Mouse (Mus musculus) limb, embryonic 12.5 days (tissue): Measurements from ENCODE around the gene Stat5b. TPM values are rescaled to one million over a fixed set of nuclear protein-coding genes. Genes with fewer than 3 reads are reported as not detected.

Experiments
- ATAC-seq: fragments of 200-750 bp; cut with Nextera tagmentation; 2 replicates; pipeline ENCODE4 v1.8.0; 2017; ENCODE audit warnings: low read depth, moderate TSS enrichment; ENCODE audit not compliant: insufficient number of reproducible peaks, insufficient read depth, low FRiP score, low TSS enrichment
- H3K27ac ChIP-seq: fragments of 300-500 bp; sonication (generic); 2 replicates; pipeline ENCODE4 v1.5.1; 2016; ENCODE audit warnings: mild to moderate bottlenecking, moderate library complexity
- H3K27me3 ChIP-seq: fragments of 300-500 bp; sonication (generic); 2 replicates; pipeline ENCODE4 v1.6.1; 2016; ENCODE audit warnings: mild to moderate bottlenecking, moderate library complexity
- H3K36me3 ChIP-seq: fragments of 300-500 bp; sonication (generic); 2 replicates; pipeline ENCODE4 v1.6.1; 2016; ENCODE audit warnings: mild to moderate bottlenecking, moderate library complexity
- H3K4me1 ChIP-seq: fragments of 300-500 bp; sonication (generic); replicated peaks from 2 replicates; pipeline ENCODE4 v1.6.1; 2016
- H3K4me2 ChIP-seq: fragments of 300-500 bp; sonication (generic); 2 replicates; pipeline ENCODE4 v1.6.1; 2016; ENCODE audit warnings: mild to moderate bottlenecking, moderate library complexity
- H3K4me3 ChIP-seq: fragments of 300-500 bp; sonication (generic); replicated peaks from 2 replicates; pipeline ENCODE4 v1.5.1; 2016; ENCODE audit warnings: mild to moderate bottlenecking
- H3K9ac ChIP-seq: fragments of 300-500 bp; sonication (generic); replicated peaks from 2 replicates; pipeline ENCODE4 v1.6.1; 2016; ENCODE audit warnings: mild to moderate bottlenecking, moderate library complexity
- H3K9me3 ChIP-seq: fragments of 300-500 bp; sonication (generic); 2 replicates; pipeline ENCODE4 v1.6.1; 2016; ENCODE audit warnings: mild to moderate bottlenecking, moderate library complexity
- WGBS: fragments of 180-500 bp; shearing (Covaris S2); methylation state at CpG from one replicate; pipeline ENCODE4 v1.1.7; 2016; 5-methylcytosine and 5-hydroxymethylcytosine counted together
- polyA plus RNA-seq: library from polyadenylated mRNA; unstranded; fragments of >200 nt; fragmentation: Nextera tagmentation; extraction: Ambion mirVana; gene quantifications from 2 replicates; pipeline ENCODE4 v1.2.1, GENCODE M21; 2016

Gene Stat5b
- polyA plus RNA-seq, 1 experiment from 2014 or later, result 20.4 TPM

DNA sequence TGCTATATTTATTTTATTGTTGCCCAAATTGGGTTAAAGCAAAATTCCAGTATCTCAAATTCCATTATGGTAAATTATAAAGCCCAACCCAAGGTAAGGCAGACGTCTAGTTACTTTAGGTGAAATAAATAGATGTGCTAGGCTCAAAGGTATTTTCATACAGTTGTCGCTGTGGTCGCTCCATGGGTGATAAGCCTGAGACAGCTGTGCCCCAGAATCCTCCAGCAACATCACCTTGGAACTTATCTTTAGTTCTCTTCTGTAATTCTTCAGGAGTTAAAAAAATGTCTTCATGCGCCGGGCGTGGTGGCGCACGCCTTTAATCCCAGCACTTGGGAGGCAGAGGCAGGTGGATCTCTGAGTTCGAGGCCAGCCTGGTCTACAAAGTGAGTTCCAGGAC is 11.6 kb downstream of the Stat5b start:
- Histone ChIP-seq H3K27me3 (no peaks in the 10 kb centered on the region), H3K9ac (no peak overlapping the region), H3K4me1 (no peaks in the 10 kb centered on the region), H3K36me3 (no peaks in the 10 kb centered on the region), H3K4me2 (no peak overlapping the region), H3K4me3 (no peak overlapping the region), H3K27ac (no peak overlapping the region), H3K9me3 (no peaks in the 10 kb centered on the region)
- no peak for ATAC-seq
- 93% methylated on average over 9 of the region's 9 CpGs for WGBS

DNA sequence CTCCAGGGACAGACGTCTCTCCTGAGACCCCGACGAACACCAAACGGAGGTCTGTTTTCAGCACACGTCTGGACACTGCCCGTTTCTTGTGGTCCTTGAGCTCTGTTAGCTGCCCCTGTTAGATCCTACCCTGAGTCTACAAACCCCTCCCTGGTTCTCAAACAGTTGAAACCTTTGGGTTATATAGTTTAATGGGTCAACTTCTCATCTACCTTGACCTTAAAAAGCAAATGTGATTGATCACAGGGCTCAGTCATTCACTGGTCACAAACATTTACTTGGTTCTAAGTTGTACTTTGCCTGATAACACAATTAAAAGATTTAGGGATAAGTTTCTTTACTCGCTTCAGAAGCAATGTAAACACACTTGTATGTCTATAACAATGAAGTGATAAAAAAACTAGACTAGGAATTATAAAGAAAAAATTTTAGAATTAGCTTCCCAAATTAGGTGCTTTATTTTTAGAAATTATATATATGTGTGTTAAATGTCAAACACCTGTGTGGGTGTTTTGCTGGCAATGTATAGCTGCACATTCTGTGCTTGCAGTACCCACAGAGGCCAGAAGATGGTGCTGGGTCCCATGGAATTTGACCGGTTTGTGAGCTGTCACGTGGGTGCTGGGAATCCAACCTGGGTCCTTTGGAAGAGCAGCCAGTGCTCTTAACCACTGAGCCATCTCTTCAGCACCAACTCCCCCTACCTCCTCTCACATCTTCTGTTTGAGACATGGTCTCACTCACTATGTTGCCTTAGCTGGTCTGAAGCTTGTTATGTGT is 13.4 kb downstream of the Stat5b start:
- H3K4me3 ChIP-seq, result no peak overlapping the region
- no peaks in the 10 kb centered on the region for H3K36me3 ChIP-seq
- H3K9ac ChIP-seq, result no peak overlapping the region
- H3K9me3 ChIP-seq, result no peaks in the 10 kb centered on the region
- no peak overlapping the region for H3K27ac ChIP-seq
- WGBS, result 86% methylated on average over 9 of the region's 9 CpGs
- H3K4me2 ChIP-seq, result no peak overlapping the region
- H3K4me1 ChIP-seq, result 0 out of 2 replicates have a peak, but pooled peaks cover 6% of the 10 kb centered on the region
- ATAC-seq, result no peak
- H3K27me3 ChIP-seq, result no peaks in the 10 kb centered on the region

DNA sequence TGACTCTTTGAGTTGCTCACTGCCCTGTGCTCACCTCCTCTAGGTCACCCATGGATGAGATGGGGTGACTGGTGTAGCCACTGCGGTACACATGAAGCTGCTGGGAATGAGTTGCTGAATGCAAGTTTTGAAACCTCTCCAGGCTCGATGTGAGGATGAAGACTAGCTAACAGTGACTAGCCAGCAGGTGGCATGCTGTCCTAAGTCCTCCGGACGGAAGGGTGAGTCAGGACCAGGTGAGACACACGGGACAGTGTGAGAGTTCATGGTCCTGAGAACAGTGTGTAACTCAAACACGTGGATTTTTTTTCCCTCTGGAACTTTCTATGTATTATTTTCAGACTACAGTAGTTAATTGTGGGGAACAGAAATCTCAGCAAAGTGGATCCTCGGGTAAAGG is 17.1 kb downstream of the Stat5b start:
- H3K9ac ChIP-seq, result no peak overlapping the region
- H3K4me2 ChIP-seq, result no peak overlapping the region
- no peaks in the 10 kb centered on the region for H3K9me3 ChIP-seq
- H3K4me1 ChIP-seq, result peaks cover 22% of the 10 kb centered on the region
- no peaks in the 10 kb centered on the region for H3K36me3 ChIP-seq
- no peak overlapping the region for H3K4me3 ChIP-seq
- no peak for ATAC-seq
- H3K27me3 ChIP-seq, result no peaks in the 10 kb centered on the region
- no peak overlapping the region for H3K27ac ChIP-seq
- WGBS, result 64% methylated on average over 7 of the region's 7 CpGs

DNA sequence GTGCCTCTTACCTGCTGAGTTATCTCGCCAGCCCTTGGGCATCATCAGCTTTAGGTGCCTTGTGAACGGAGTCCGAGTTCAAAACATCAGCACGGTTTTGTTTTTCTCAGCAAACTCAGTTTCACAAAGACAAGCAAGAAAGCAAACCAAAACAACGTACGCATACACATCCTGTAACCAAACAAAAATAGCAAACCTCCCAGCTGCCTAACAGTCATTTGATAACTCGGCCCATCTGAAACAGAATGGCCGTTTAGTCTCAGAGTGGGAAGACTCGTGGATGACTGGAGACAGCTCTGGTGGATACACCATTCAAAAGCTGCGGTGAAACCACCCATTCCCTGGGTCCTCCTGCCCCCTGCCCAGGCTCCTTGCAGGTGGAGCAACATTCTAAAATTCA is 19.1 kb downstream of the Stat5b start:
- Histone ChIP-seq H3K4me1 (peaks cover 30% of the 10 kb centered on the region), H3K9me3 (no peaks in the 10 kb centered on the region), H3K9ac (no peak overlapping the region), H3K4me3 (no peak overlapping the region), H3K36me3 (no peaks in the 10 kb centered on the region), H3K27ac (no peak overlapping the region), H3K27me3 (no peaks in the 10 kb centered on the region), H3K4me2 (no peak overlapping the region)
- WGBS, result 82% methylated on average over 10 of the region's 10 CpGs
- ATAC-seq, result no peak

DNA sequence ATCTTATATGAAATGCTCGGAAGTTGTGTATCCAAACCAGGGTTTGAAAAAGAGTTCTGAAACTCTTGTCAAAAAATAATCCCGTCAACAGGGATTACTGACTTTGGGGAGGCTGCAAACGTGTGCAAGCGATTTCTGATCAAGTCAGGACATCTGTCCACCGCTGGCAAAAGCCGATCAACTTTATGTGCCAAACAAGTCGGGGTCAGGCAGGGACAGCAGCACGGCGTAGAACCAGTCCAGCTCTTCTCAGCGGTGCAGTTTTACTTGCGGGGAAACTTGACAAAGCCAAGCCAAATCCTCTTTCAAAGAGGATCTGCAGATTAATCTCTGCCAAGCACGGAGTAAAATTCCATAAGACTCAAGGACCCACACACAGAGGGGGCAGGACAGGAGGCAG is 20.8 kb downstream of the Stat5b start:
- peaks cover 4% of the 10 kb centered on the region; the same call in 1 of the 2 replicates for H3K27me3 ChIP-seq
- no peak for ATAC-seq
- no peak overlapping the region for H3K9ac ChIP-seq
- no peak overlapping the region for H3K4me3 ChIP-seq
- H3K27ac ChIP-seq, result no peak overlapping the region
- H3K9me3 ChIP-seq, result no peaks in the 10 kb centered on the region
- no peaks in the 10 kb centered on the region for H3K36me3 ChIP-seq
- H3K4me1 ChIP-seq, result peaks cover 35% of the 10 kb centered on the region
- WGBS, result 81% methylated on average over 12 of the region's 12 CpGs
- no peak overlapping the region for H3K4me2 ChIP-seq

DNA sequence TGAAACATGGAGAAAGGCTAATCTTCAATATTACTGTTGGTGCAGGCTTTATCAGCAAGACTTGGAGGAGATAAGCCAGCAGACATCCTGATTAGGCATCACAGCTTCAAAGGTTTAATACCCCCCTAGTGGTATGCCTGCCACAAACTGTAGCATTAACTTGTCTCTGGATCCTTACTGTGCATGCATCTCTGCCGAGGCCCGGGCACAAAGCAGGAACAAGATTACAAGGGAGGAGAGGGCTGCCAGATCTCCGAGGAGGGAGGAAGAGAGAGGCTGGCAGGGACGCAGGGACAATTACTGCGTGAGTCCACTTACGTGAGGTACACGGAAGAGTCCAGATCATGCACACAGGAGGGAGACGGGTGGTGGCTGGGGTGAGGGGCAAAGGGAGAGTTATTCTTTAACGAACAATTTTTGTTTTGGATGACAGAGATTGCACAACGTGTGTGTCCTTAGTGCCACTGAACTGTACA is 21.8 kb downstream of the Stat5b start:
- no peak for ATAC-seq
- peaks cover 40% of the 10 kb centered on the region for H3K4me1 ChIP-seq
- H3K4me2 ChIP-seq, result no peak overlapping the region
- peaks cover 12% of the 10 kb centered on the region; the same call in 1 of the 2 replicates for H3K27me3 ChIP-seq
- H3K27ac ChIP-seq, result no peak overlapping the region
- 62% methylated on average over 10 of the region's 10 CpGs for WGBS
- no peak overlapping the region for H3K4me3 ChIP-seq
- H3K9me3 ChIP-seq, result no peaks in the 10 kb centered on the region
- H3K9ac ChIP-seq, result no peak overlapping the region
- H3K36me3 ChIP-seq, result no peaks in the 10 kb centered on the region

DNA sequence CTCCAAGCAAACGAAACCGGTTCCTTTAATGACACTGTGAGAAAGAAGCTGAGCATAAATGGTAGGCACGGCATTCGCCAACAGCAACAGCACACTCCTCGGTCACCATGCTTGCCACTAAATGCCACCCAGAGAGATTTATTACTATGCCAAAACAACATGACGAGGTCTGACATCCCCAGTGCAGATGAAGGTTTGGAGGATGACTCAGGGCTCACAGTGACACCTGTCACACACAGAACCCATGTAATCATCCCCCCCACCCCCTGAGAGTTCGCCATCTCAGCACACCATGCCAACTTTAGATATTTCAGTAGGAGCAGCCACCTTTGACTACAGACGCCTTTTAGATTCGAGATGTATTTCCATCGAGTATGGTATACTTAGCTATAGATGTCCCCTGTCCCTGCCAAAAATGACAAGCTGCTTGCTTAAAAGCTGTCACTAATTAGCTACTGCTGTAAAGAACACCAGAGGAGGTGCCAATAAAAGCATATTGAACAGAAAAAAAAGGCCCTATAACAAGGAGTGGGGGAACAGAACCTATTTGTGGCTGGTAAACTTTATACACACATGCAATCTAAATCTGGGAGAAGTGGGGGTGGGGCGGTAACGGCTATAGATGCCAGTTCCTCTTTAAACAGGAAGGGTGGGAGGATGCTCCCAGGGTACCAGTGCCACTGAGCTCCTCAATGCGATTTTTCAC is 24.2 kb downstream of the Stat5b start:
- Histone ChIP-seq H3K4me1 (peaks cover 41% of the 10 kb centered on the region), H3K4me3 (no peak overlapping the region), H3K27me3 (peaks cover 17% of the 10 kb centered on the region; the same call in 1 of the 2 replicates), H3K9ac (no peak overlapping the region), H3K36me3 (no peaks in the 10 kb centered on the region), H3K27ac (no peak overlapping the region), H3K4me2 (0 out of 2 replicates have a peak overlapping the region, but pooled peaks have one; percentile 2), H3K9me3 (no peaks in the 10 kb centered on the region)
- 59% methylated on average over 13 of the region's 13 CpGs for WGBS
- ATAC-seq, result no peak

DNA sequence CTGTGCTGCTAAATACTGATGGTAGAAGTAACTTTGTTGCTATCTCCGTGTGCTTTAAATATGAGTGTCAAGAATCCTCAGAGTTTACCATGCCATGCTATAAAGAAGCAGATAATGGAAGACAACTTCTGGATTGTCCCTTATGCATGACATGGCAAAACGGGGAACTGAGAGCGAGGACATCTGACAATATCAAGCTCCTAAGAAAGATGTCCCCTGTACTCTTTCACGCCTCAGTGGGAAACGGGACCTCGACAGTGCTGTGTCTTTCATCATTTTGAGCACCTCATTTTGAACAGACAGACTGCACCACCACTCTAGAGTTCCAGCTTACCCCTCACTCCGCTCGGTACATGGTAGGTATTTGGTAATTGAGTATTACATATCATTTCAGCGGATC is 25.1 kb downstream of the Stat5b start:
- Histone ChIP-seq H3K27ac (no peak overlapping the region), H3K9me3 (no peaks in the 10 kb centered on the region), H3K4me2 (no peak overlapping the region), H3K4me3 (no peak overlapping the region), H3K4me1 (peaks cover 35% of the 10 kb centered on the region), H3K27me3 (peaks cover 19% of the 10 kb centered on the region; the same call in 1 of the 2 replicates), H3K36me3 (no peaks in the 10 kb centered on the region), H3K9ac (no peak overlapping the region)
- 80% methylated on average over 9 of the region's 9 CpGs for WGBS
- ATAC-seq, result no peak

DNA sequence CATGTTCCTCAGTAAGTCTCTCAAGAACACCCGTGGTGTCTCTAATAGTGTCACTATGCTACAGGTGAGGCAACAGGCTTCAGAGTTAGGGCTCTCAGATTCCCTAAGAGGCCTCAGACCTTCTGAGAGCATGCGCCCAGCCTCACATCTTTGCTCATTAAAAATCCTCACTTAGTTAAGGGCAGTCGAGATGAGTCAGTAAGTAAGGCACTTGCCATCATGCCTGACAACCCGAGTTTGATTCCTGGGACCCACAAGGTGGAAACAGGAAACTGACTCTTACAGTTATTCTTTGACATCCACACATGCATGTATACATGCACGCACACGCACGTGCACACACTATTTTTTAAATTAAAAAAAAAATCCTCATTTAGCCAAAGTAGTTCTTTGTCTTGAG is 26.0 kb downstream of the Stat5b start:
- Histone ChIP-seq H3K27me3 (peaks cover 19% of the 10 kb centered on the region; the same call in 1 of the 2 replicates), H3K9me3 (no peaks in the 10 kb centered on the region), H3K4me1 (peaks cover 43% of the 10 kb centered on the region), H3K4me3 (no peak overlapping the region), H3K4me2 (no peak overlapping the region), H3K9ac (no peak overlapping the region), H3K36me3 (no peaks in the 10 kb centered on the region), H3K27ac (no peak overlapping the region)
- WGBS, result 76% methylated on average over 7 of the region's 7 CpGs
- no peak for ATAC-seq

DNA sequence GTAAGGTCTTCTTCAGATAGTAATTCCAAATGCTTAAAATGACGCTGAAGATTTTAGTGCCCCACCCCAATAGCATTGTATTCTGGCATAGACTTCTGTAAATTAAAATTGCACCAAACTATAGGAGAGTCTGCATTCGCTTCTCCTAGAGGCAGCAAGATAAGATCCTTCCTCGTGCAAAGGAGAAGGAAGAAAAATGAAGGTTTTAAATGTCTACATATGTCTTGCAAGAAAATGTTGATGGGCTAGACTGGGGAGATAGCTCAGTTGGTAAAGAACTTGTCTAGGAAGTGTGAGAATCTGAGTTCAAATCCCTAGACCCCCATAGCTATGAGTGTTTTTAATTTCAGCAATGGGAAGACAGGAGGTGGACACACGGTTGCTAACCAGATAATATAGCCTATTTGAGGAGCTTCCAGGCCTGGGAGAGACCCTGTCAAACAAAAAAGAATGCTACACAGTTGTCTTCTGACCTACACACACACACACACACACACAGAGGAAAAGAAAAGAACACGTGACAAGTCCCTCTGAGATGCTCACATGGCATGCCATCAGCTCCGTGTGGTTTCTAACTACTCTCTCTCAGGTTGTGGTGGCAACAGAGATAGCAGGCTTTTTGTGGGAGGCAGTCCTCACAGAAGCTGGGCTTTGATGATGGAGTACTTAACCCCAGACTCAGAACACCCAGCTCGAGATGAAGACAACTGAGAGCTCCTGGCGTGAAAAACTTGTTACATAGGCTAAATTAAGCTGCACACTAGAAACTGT is 26.8 kb downstream of the Stat5b start:
- Histone ChIP-seq H3K27me3 (peaks cover 19% of the 10 kb centered on the region; the same call in 1 of the 2 replicates), H3K9ac (no peak overlapping the region), H3K27ac (no peak overlapping the region), H3K4me1 (peaks cover 49% of the 10 kb centered on the region), H3K9me3 (no peaks in the 10 kb centered on the region), H3K4me2 (no peak overlapping the region), H3K4me3 (no peak overlapping the region), H3K36me3 (no peaks in the 10 kb centered on the region)
- WGBS, result 75% methylated on average over 8 of the region's 8 CpGs
- no peak for ATAC-seq

DNA sequence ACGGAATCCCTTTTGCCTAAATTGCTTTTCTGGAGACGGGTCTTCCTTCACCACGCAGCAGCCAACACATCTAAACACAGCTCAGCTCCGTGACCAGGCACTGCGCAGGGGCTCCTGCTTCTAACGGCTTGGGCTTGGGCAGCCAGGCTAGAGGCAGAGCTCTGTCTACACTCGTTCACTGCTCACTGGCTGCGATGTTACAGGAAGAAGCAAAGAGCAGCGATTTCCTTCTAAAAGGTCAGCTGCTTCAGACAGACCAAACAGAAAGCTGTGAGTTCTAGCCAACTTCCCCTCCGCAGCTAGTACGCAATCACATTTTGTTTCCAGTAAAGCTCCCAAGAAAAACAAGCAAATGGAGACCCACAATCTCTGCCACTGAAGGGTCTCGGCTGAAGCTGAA is 28.2 kb downstream of the Stat5b start:
- Histone ChIP-seq H3K27ac (no peak overlapping the region), H3K9ac (no peak overlapping the region), H3K9me3 (no peaks in the 10 kb centered on the region), H3K4me3 (no peak overlapping the region), H3K36me3 (no peaks in the 10 kb centered on the region), H3K4me1 (peaks cover 55% of the 10 kb centered on the region), H3K4me2 (no peak overlapping the region), H3K27me3 (peaks cover 21% of the 10 kb centered on the region; the same call in 1 of the 2 replicates)
- 58% methylated on average over 12 of the region's 12 CpGs for WGBS
- no peak for ATAC-seq
